Mouse (Mus musculus) layer of hippocampus, adult 11-12 months (tissue): Measurements from ENCODE around the gene Golga7b.

Source experiments
- DNase-seq: peaks from one replicate; pipeline ENCODE4 v3.0.0; 2022; ENCODE audit warnings: low spot score

Golga7b gene

GRCm38 (mm10) chr19:42247519-42247918 lies at the start of gene Golga7b:
Gene Golga7b, plus strand, starts transcription at chr19:42247574.
- no peak for DNase-seq

DNA sequence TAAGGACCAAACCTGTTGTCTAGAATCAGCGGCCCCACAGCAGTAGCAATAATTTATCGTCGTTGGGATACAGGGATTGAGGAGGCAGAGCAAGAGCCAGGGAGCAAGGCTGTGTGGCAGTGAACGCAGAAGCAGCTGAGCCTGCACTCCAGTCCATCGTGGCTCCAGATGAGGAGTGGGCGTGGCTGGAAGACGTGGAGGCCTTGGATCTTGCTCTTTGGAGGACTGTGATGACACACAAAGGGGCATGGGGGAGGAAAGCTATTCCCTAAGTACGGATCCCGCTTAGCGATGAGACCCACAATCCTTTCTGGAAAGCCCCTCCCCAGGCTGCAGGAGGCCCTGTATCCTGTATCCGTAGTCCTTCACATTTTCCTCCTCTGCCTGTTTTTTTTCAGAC lies 49.3 kb upstream of the Golga7b start:
- no peak for DNase-seq

GRCm38 (mm10) chr19:42201696-42202381 lies 45.5 kb upstream of the Golga7b start, which contains the start of gene Sfrp5:
Gene Sfrp5, minus strand, starts transcription at chr19:42202252.
- no peak for DNase-seq

DNA sequence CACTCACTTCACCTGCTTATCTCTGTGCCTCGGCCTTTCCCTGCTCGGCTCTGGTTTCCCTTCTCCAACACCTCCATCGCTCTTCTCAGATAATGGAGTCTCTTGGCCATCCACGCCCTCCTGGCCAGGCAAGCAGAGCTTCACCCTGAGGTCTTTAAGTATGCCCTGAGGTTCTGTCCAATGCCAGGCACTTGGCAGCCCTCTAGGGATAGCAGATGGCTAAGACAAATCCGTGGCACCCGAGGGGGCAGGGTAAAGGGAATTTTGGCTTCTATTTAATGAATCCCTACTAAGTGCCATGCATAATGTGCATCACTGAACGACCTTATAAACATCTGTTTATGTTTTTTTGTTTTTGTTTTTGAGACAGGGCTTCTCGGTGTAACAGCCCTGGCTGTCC lies 44.9 kb upstream of the Golga7b start:
- no peak for DNase-seq

GRCm38 (mm10) chr19:42204306-42204705 lies 43.1 kb upstream of the Golga7b start:
- no peak for DNase-seq

DNA sequence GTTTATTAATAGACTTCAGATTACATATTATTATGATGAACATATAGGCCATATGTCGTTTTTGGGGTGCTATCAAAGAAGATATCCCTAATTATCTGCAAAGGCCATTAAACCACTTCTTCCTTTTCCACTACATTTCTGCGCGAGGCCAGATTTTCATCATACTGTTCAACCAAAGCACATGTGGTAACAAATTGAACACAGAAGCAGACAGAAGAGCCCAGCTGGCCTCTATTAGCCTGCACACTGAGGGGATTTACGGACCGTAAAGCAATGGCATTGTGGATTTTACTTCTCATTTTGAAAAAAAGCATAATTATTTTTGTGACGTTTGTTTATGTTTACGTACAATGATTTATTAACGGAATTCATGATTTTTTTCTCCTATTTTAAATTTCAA lies 42.2 kb upstream of the Golga7b start:
- no peak for DNase-seq

- DNase-seq: no peak
Observed at GRCm38 (mm10) chr19:42209485-42209884, 37.9 kb upstream of the Golga7b start.

DNA sequence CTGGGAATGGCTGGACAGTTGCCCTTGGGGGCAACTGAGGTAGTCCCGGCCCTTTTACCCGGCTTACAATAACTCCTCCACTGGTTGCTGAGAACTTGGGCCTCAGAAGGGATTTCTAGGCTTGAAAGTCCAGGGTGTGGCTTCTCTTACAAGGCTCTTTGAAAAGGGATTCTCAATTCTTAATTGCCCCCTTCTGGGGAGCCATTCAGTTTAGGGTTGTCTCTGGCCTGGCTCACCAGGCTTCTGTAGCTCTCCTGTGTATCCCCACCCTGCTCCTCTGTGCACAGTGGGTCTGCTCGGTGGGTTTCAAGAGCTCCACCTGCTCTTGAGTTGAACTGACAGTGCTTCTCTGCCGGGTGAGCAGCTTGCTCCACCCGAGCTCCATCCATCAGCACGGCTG lies 37.4 kb upstream of the Golga7b start:
- no peak for DNase-seq

DNA sequence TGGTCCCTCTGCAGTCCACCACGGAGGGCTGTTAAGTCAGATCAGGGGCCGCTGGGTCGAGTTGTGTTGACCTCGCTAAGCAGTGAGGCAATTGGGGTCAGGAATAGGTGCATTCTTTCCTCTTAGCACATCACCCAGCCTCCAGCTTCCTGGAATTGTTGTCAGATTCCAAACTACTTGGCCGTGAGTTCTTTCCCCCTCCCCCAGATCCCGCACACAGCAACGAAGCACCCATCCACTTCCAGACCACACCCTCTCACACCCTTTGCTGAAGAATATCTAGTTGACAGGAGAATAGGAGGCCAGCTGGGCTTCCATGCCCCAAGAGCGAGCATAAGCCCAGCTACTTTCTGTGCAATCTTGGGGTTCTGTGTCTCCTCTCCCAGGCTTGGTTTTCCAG lies 35.4 kb upstream of the Golga7b start:
- DNase-seq: no peak

GRCm38 (mm10) chr19:42214601-42215000 lies 32.8 kb upstream of the Golga7b start:
- DNase-seq: no peak

DNA sequence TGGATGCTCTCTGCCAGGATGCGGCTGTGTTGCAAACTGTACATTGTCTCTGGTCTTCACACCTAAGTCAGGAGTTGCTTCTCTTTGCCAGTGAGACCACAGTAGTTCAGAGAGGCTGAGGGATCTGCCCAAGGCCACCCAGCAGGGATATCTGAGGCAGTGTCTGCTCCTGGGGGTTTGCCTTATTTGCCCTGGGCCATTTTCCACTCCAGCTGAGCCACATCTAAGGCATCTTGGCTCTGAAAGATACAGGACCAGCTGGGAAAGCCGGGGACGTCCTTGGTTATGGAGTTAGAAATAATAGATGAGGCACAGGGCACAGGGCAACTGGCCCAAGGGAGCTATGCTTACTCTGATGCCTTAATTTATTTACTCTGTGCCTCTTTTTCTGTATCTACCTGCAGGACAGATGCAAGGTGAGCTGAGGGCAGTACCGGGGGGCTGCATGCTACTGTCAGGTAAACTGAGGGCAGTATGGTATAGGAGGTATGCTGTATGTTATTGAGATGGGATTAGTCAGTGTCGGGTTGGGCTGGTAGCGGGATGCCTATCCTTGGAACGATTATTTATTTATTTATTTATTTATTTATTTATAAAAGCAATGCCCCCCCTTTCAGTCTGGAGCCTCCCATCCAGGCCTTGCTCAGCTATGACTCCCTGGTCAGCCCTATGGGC lies 30.5 kb upstream of the Golga7b start:
- no peak for DNase-seq

DNA sequence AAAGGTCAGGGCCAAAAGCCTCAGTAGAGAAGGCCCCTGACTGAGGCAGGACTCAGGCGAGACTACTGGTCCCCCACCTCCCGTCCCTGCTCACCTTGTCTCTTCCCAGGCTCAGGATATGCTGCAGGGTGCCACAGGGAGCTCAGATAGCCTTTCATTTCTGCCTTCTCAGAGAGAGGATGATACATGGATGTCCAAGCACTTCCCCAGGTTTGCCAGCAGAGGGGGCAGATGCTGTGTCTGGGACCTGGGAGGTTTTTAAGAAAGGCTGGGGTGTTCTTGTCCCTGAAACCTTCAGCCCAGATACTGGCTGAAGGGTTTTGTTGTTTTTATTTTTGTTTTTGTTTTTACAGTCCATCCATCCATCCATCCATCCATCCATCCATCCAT lies 30.0 kb upstream of the Golga7b start:
- DNase-seq: peak; percentile 34

DNA sequence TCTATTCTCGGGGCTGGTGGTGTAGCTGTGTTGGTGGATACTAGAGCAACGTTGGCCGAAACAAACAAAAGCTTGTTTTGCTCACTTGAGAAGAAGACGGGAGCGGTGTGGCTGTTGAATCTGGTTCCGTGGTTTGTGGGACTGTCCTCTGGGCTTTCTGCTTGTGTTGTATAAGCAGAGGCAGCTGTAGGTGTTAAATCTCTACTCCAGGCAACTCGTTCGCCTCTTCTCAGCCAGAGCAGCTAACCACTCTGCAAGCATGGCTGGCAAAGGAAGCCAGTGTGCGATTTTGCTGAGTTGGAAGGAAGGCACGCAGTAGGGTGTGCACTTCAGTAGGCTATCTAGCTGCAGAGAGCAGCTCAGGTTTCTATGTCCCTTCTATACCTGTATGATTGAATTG lies 20.9 kb upstream of the Golga7b start:
- DNase-seq: no peak

DNA sequence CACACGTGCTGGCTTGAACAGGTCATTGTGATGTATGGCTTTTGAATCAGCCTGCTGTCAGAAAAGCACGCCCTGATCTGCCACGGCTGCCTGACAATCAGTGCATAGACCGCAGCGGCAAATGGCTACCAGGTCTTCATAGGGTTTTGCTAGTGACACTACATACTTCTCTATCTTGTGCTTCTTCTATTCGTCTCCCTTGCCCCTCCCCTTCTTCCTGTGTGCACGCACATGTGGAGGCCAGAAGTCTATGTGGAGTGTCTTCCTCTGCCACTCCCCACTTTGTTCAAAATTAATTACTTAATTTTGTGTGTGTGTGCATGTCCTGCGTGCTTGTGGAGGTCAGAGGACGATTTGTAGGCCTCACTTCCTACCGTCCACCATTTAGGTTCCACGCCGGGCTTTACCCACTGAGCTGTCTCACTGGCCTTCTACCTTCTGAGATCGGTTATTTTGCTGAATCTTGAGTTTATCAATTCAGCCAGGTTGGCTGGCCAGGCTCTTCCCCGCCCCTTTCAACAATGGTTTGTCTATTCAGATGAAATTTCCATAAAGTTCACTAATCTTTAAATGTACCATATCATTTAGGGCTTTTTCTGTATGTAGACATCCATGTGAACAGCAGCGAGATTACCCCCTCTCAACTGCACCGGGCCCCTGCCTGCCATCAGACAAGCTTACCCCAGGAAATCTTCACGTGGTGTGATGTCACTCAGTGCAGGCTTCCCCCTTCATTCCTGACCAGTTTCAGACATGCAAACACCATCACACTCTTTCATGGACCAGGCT lies 17.7 kb upstream of the Golga7b start:
- DNase-seq: no peak

DNA sequence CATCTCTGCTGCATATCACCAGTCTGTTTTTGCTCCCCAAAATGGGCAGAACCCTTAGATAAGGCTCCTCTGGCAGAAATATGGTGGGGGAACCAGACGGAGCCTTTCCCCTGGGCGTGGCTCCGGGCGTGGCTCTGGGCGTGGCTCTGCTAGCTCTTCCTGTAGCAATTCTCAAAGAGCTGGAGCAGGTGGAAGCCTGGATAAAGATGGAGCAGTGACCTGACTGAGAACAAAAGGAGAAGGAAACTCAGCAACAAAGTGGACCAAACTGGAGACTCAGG lies 17.1 kb upstream of the Golga7b start:
- DNase-seq: no peak

- no peak for DNase-seq
Observed at GRCm38 (mm10) chr19:42230986-42231385, 16.4 kb upstream of the Golga7b start.

DNA sequence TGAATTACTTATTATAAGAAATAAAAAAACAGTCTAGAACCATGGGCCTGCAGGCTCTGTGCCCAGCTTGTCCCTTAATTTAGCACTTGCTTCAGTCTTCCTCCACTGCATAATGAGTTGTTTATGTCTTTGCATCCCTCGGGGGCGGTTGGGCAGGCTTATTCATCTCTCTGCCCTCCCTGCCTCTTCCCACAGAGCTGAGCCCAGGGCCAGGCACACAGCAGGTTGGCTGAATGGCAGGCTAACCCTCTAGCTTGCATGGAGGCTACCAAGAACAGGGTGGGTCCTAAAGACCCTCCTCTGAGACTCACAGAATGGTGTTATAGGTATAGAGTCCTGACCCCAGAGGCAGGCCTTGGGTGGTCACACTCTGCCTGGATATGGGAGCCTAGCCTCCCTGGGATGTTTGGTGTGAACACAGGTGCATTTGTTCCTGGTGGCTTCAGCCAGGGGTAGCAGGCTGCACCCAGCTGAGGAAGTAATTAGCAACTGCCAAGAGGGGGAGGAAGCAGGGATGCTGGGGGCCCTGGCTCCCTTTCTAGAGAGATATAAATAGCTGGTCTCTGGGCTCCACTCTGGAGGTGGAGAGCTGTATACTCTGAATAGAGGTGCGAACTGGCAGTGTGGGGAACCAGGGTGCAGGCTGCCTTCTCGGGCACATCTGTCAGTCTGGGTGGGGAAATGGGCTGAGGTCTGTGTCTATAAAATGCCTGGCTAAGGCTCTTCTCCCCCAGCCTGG lies 9.6 kb upstream of the Golga7b start:
- DNase-seq: peak; percentile 25

DNA sequence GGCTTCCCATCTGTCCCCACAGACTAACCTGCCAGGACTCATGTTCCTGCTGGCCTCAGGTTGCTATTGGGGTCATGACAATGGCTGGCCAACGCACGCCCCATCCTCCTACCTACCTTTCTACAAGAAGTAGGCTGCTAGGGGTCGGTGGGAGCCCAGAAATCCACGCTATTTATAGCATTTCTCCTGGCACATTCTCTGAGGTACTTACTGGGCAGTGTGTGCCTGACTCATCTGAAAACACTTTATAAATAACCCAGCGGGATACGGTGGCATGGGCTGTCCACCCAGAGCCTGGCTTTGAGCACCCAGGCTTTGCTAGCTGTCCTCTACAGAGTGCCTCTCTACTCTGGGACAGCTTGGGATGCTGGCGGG lies 9.0 kb upstream of the Golga7b start:
- no peak for DNase-seq

GRCm38 (mm10) chr19:42240881-42241280 lies 6.5 kb upstream of the Golga7b start:
- no peak for DNase-seq

DNA sequence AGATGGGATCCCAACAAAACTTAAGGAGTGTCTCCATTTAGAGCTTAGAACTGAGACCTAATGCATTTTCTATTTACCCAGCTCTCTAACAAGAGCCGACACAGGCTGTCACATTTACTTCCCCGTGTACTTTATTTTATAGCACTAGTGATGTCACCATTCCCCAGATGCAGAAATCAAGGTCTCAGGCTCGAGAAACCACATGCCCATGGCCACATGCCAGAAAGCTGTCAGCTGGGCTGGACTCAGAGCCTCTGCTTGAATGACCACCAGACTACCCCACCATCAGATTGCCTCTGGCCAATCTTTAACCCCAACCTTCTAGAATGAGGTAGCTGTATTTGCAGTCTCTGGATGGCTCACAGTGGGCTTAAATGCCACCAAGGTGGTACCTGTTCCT lies 4.0 kb upstream of the Golga7b start:
- DNase-seq: no peak

- DNase-seq: no peak
Observed at GRCm38 (mm10) chr19:42246626-42247025, 748 bp upstream of the Golga7b start.
